Mouse (Mus musculus) kidney, embryonic 16.5 days (tissue): ENCODE measurements around the gene Apmap. TPM values are rescaled to one million over a fixed set of nuclear protein-coding genes. Genes with fewer than 3 reads are reported as not detected.
"Not testable (repeated sequence)": the region's sequence is repeated elsewhere in the genome, so short reads cannot be mapped to it uniquely, and the experiment has no call there.

Source experiments
- ATAC-seq: fragments of 200-750 bp; cut with Nextera tagmentation; 2 replicates; pipeline ENCODE4 v1.8.0; 2017; ENCODE audit warnings: moderate TSS enrichment; ENCODE audit not compliant: low FRiP score, low TSS enrichment
- H3K27ac ChIP-seq: fragments of 300-500 bp; sonication (generic); 2 replicates; pipeline ENCODE4 v1.5.1; 2014; ENCODE audit warnings: low read length
- H3K27me3 ChIP-seq: fragments of 300-500 bp; sonication (generic); 2 replicates; pipeline ENCODE4 v1.6.1; 2014; ENCODE audit warnings: low read length, control low read depth, mixed read lengths; ENCODE audit not compliant: insufficient read depth
- H3K36me3 ChIP-seq: fragments of 300-500 bp; sonication (generic); 2 replicates; pipeline ENCODE4 v1.6.1; 2014; ENCODE audit warnings: low read length, control low read depth, mixed read lengths; ENCODE audit not compliant: insufficient read depth
- H3K4me1 ChIP-seq: fragments of 300-500 bp; sonication (generic); 2 replicates; pipeline ENCODE4 v1.6.1; 2014; ENCODE audit warnings: low read length, control low read depth, mixed read lengths; ENCODE audit not compliant: insufficient read depth
- H3K4me2 ChIP-seq: fragments of 300-500 bp; sonication (generic); replicated peaks from 2 replicates; pipeline ENCODE4 v1.6.1; 2014; ENCODE audit warnings: low read depth, low read length
- H3K4me3 ChIP-seq: fragments of 300-500 bp; sonication (generic); 2 replicates; pipeline ENCODE4 v1.5.1; 2014; ENCODE audit warnings: mild to moderate bottlenecking, low read length
- H3K9ac ChIP-seq: fragments of 300-500 bp; sonication (generic); replicated peaks from 2 replicates; pipeline ENCODE4 v1.6.1; 2014; ENCODE audit warnings: low read length
- H3K9me3 ChIP-seq: fragments of 300-500 bp; sonication (generic); 2 replicates; pipeline ENCODE4 v1.6.1; 2016; ENCODE audit warnings: low read length, control low read depth
- WGBS: fragments of 180-500 bp; shearing (Covaris S2); extraction: QIAGEN DNeasy Blood & Tissue Kit; methylation state at CpG from one replicate; pipeline ENCODE4 v1.1.7; 2014; 5-methylcytosine and 5-hydroxymethylcytosine counted together
- polyA plus RNA-seq: library from polyadenylated mRNA; unstranded; fragments of >200 nt; fragmentation: Nextera tagmentation; extraction: Ambion mirVana; gene quantifications from 2 replicates; pipeline ENCODE4 v1.2.1, GENCODE M21; 2015

Gene Apmap
- polyA plus RNA-seq, 1 experiment from 2014 or later = 58.0 TPM

DNA sequence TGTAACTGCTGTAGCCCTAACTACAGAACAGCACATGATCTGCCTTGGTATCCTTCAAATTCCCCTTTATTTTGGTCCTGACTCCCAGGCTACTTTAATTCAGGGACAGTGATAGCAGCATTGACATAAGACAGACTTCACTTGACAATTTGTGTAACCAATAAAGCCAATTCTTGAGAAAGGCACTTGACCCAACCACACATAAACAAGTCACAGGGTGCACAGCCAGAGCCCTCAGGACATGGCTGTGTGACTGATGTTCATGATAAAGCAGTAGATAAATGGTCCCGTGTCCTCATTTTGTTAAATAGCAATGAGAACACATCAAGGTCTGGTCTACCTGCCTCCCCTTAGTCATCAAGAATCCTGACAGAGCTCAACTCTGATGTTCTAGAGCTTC lies 28.7 kb downstream of the Apmap start:
- H3K4me1 ChIP-seq = no peaks in the 10 kb centered on the region
- no peaks in the 10 kb centered on the region for H3K9me3 ChIP-seq
- H3K36me3 ChIP-seq = peaks cover 10% of the 10 kb centered on the region; the same call in 1 of the 2 replicates
- no peak overlapping the region for H3K4me3 ChIP-seq
- no peaks in the 10 kb centered on the region for H3K27me3 ChIP-seq
- WGBS = 88% methylated on average over 1 of the region's 1 CpGs
- no peak overlapping the region for H3K4me2 ChIP-seq
- no peak overlapping the region for H3K27ac ChIP-seq
- ATAC-seq = no peak
- no peak overlapping the region for H3K9ac ChIP-seq

DNA sequence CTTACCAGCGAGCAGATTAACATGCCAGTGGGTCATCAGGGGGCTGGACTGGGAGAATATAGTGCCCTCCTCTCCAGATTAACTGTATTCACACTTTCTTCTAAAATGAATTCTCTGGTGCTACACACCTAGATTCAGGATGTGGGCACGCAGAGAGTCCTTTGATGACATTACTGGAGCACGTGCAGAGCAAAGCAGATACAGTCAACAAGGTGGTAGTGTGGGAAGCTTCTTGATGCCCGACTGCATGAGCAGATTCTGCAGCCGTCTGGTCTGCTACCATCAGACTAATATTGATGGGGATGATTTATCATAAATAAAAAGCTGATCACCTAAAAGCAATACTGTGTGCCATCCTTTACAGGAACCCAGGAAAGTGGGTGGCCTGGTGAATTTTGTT lies 29.8 kb downstream of the Apmap start:
- Histone ChIP-seq H3K4me1 (no peaks in the 10 kb centered on the region), H3K4me3 (no peak overlapping the region), H3K9me3 (no peaks in the 10 kb centered on the region), H3K36me3 (no peaks in the 10 kb centered on the region), H3K27me3 (no peaks in the 10 kb centered on the region), H3K9ac (no peak overlapping the region), H3K4me2 (no peak overlapping the region), H3K27ac (no peak overlapping the region)
- 88% methylated on average over 5 of the region's 5 CpGs for WGBS
- ATAC-seq = no peak

DNA sequence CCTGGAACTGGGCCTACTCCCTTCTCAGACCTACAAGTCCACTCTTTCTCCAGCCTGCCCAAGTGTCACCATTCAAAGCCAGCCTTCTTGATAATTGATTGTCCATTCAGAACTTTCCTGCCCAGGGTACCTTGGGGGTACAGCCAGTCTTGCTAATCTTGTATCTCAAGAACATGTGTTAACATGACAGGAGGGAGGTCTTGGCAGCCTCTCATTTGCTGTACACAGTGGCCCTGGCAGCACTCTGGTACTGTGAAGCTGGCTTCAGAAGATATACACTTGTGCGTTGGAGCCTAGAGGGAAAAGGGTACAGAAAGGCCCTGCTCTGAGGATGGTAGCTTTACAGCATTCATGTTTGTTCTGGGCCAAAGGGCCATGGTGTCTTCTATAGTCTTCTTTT lies 32.1 kb downstream of the Apmap start:
- 96% methylated on average over 1 of the region's 1 CpGs for WGBS
- Histone ChIP-seq H3K27me3 (no peaks in the 10 kb centered on the region), H3K4me1 (no peaks in the 10 kb centered on the region), H3K9me3 (no peaks in the 10 kb centered on the region), H3K27ac (no peak overlapping the region), H3K4me3 (no peak overlapping the region), H3K4me2 (no peak overlapping the region), H3K36me3 (no peaks in the 10 kb centered on the region), H3K9ac (no peak overlapping the region)
- ATAC-seq = no peak

DNA sequence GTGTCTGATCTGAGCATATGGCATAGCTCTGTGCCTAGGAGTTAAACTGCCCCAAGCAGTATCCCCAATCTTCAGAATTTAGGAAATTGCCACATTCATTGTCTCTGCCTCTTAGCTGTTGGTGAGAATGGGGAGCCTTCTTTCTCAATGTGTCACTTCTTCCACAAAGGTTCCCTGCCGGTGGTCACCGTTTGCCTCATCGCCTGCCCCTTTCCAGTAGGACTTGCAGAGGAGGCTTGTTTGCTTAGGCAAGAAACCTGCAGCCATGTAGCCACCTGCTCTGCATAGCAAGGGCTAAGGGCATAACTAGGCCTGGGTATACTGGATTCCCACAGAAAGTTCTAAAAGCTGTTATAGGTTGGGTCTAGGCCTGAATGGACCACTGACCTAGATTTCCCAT lies 35.9 kb downstream of the Apmap start:
- no peaks in the 10 kb centered on the region for H3K4me1 ChIP-seq
- no peak overlapping the region for H3K9ac ChIP-seq
- H3K27me3 ChIP-seq = no peaks in the 10 kb centered on the region
- H3K27ac ChIP-seq = no peak overlapping the region
- WGBS = 95% methylated on average over 3 of the region's 3 CpGs
- no peaks in the 10 kb centered on the region for H3K9me3 ChIP-seq
- H3K4me2 ChIP-seq = no peak overlapping the region
- no peak overlapping the region for H3K4me3 ChIP-seq
- ATAC-seq = no peak
- H3K36me3 ChIP-seq = no peaks in the 10 kb centered on the region

DNA sequence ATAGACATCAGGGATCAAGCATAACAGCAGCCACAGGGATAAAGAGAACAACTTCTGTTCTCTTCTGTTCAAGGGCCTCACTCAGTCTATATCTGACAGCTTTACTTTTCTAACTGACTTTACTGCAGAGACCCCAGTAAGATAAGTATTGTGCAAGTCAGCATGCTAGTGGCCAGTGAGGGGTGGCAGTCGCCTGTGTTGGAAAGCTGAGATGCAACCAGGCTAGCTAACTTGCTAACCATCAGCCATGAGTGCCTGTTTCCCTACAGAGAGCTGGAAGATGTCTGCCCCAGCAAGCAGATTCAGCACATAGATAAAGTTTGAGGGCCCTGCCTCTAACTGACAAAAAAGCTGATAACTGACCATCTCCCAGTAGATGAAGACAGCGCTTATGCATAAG lies 37.6 kb downstream of the Apmap start:
- no peak for ATAC-seq
- no peaks in the 10 kb centered on the region for H3K4me1 ChIP-seq
- H3K9me3 ChIP-seq = no peaks in the 10 kb centered on the region
- H3K27me3 ChIP-seq = no peaks in the 10 kb centered on the region
- H3K4me3 ChIP-seq = no peak overlapping the region
- H3K4me2 ChIP-seq = no peak overlapping the region
- WGBS = 86% methylated on average over 2 of the region's 2 CpGs
- no peaks in the 10 kb centered on the region for H3K36me3 ChIP-seq
- H3K27ac ChIP-seq = no peak overlapping the region
- no peak overlapping the region for H3K9ac ChIP-seq

DNA sequence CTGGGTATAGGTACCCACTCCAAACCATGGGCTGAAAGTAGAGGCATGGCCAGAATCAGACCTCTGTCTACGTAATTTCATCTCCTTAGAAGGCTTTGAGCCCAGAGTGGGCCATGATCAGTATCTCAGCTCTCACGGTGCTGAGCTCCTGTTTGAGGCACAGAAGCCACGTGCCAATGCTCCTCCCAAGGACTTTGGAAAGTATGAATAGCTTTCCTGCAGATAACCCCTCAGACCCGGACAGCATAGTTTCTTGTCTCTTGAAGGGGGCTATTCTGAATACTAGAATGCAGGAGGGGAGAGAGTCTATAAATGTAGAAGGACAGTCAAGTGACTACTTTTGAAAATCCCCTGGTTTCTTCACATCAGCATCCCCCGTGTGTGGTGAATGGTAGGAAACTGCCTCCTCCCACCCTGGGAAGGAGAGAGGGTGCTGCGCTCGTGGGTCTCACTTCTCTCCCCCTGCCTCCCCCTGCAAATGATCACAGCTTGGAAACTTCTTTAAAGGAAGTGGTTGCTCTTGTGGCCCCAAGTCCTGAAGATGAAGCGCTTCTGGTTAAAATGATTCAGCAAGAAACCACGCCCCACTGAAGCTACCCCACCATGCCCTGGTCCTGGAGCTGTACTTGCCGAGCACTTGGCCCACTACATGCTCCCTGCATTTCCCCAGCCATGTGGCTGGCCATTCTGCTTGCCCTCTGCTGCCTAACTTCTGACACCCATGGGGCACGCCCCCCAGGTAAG lies 38.3 kb downstream of the Apmap start, which contains the start of gene Cst7:
Cst7 (plus strand) TSS at position 569 of the 744 bp plus-strand sequence.
- no peaks in the 10 kb centered on the region for H3K9me3 ChIP-seq
- H3K4me1 ChIP-seq = no peaks in the 10 kb centered on the region
- ATAC-seq = no peak
- WGBS = 71% methylated on average over 11 of the region's 11 CpGs
- no peaks in the 10 kb centered on the region for H3K36me3 ChIP-seq
- no peak within 1 kb of the TSS for H3K4me3 ChIP-seq
- no peak within 1 kb of the TSS for H3K4me2 ChIP-seq
- H3K27ac ChIP-seq = no peak within 1 kb of the TSS
- H3K9ac ChIP-seq = no peak within 1 kb of the TSS
- no peaks in the 10 kb centered on the region for H3K27me3 ChIP-seq

DNA sequence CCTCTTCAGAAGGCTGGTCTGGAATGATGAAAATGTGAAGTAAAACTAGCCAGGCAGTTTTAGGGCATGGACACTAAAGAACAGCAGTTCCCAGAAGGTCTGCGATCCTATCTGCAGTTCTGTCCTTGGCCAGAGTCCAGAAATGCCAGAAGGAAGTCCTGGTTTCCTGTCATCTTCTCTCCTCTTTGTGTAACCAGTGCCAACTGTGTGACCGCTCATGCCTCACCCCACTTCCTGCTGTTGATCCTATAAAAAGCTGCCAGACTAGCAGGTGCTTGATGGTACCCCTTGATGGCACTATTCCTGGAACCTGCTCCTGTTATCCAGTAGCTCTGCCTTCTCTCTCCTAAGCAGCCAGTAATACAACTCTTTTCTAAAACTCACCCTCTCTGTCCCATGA lies 41.3 kb downstream of the Apmap start:
- Histone ChIP-seq H3K27me3 (no peaks in the 10 kb centered on the region), H3K4me2 (no peak overlapping the region), H3K4me3 (no peak overlapping the region), H3K4me1 (no peaks in the 10 kb centered on the region), H3K9me3 (no peaks in the 10 kb centered on the region), H3K9ac (no peak overlapping the region), H3K36me3 (no peaks in the 10 kb centered on the region), H3K27ac (no peak overlapping the region)
- ATAC-seq = no peak
- WGBS = 70% methylated on average over 2 of the region's 2 CpGs

DNA sequence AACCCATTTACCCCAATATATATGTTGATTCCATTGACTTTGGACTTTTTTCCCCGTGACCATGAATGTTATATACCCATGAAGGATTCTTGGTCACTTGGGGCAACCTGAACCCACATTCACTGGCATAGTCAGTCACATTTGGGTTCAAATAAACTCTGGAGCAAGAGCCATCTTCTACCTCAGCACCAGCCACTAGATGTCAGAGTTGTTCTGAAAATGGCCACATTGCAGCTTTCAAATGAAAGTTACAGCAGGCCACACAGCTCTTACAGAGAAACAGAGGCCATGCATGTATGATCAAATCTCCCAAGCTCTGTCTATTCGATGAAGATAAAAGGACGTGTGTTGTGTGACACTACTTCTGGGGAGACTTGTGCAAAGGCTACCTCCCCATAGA lies 49.8 kb downstream of the Apmap start:
- Histone ChIP-seq H3K27me3 (no peaks in the 10 kb centered on the region), H3K36me3 (no peaks in the 10 kb centered on the region), H3K27ac (no peak overlapping the region), H3K4me1 (no peaks in the 10 kb centered on the region), H3K4me3 (no peak overlapping the region), H3K9me3 (no peaks in the 10 kb centered on the region), H3K4me2 (no peak overlapping the region), H3K9ac (no peak overlapping the region)
- WGBS = 55% methylated on average over 3 of the region's 3 CpGs
- ATAC-seq = no peak

DNA sequence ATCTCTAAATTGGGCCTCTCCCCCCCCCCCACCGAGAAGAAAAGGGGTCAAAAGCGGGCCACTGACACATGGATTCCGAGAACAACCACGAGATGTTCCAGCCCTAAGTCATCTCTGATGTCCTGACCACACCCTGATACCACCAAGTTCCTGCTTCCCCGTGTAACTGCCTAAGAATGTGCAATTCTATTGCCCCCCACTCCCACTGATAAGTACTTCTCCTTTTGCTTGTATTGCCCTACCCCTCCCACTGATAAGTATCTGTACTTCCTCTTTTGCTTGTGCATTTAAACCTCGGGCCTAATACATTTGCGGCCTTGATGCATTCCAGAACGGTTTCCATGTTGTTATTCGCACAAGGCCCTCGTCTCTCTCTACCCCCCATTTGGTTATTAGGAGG lies 58.8 kb downstream of the Apmap start:
- not testable (repeated sequence) for H3K4me1 ChIP-seq, H3K4me3 ChIP-seq, H3K27ac ChIP-seq, H3K27me3 ChIP-seq, H3K4me2 ChIP-seq, H3K9ac ChIP-seq, H3K9me3 ChIP-seq, ATAC-seq, H3K36me3 ChIP-seq
- WGBS = 79% methylated on average over 9 of the region's 10 CpGs
